Mouse (Mus musculus): ENCODE measurements at regions not wholly inside any gene's neighbourhood (a gene's known extent, or its start where the extent isn't known, plus 50 kb on each side); places are given as distances from the start of the nearest gene placed in this dataset.

- TF ChIP-seq RCOR1 (IDR thresholded peaks at IDR 0.05; ENCODE audit: low read depth, low read length) = peak; percentile 65; the same call in 1 of the 2 replicates
- 0 out of 2 replicates have a peak, but pooled peaks have one; percentile 65 for TF ChIP-seq MYC (IDR thresholded peaks at IDR 0.05; ENCODE audit: low read depth, low read length)
- no peak for TF ChIP-seq MEF2A (IDR thresholded peaks at IDR 0.05; ENCODE audit: extremely low read depth, insufficient replicate concordance, low read depth, low read length, poor library complexity, severe bottlenecking)
- TF ChIP-seq TCF12 (IDR thresholded peaks at IDR 0.05; ENCODE audit: low read depth, low read length) = peak; percentile 45; the same call in 1 of the 2 replicates
- peak; percentile 42; the same call in 1 of the 2 replicates for TF ChIP-seq NELFE (IDR thresholded peaks at IDR 0.05; ENCODE audit: low read depth, low read length)
- TF ChIP-seq E2F4 (IDR thresholded peaks at IDR 0.05; ENCODE audit: borderline replicate concordance, low read depth, low read length) = no peak
- no peak for TF ChIP-seq ZMIZ1 (IDR thresholded peaks at IDR 0.05; ENCODE audit: low read depth, low read length)
- 0 out of 2 replicates have a peak, but pooled peaks have one; percentile 29 for TF ChIP-seq MAZ (IDR thresholded peaks at IDR 0.05; ENCODE audit: low read depth, low read length)
- TF ChIP-seq UBTF (IDR thresholded peaks at IDR 0.05; ENCODE audit: borderline replicate concordance, insufficient read depth, low read depth, low read length) = no peak
- TF ChIP-seq KAT2A (conservative IDR thresholded peaks at IDR 0.05; ENCODE audit: low read depth, low read length) = no peak
- no peak for TF ChIP-seq USF1 (IDR thresholded peaks at IDR 0.05; ENCODE audit: low read depth, low read length)
- TF ChIP-seq JUND (IDR thresholded peaks at IDR 0.05; ENCODE audit: low read depth, low read length) = no peak
- peak; percentile 60; the same call in 1 of the 2 replicates for TF ChIP-seq ETS1 (IDR thresholded peaks at IDR 0.05; ENCODE audit: low read depth, low read length)
- TF ChIP-seq GATA1 (IDR thresholded peaks at IDR 0.05; ENCODE audit: low read depth, low read length) = no peak
- TF ChIP-seq NRF1 (IDR thresholded peaks at IDR 0.05; ENCODE audit: insufficient read depth, low read depth, low read length, poor library complexity, severe bottlenecking) = no peak
These were observed 321.0 kb upstream of the Rnaseh2b start (continued) for GRCm38 (mm10) chr14:61971100-61972088.

DNA sequence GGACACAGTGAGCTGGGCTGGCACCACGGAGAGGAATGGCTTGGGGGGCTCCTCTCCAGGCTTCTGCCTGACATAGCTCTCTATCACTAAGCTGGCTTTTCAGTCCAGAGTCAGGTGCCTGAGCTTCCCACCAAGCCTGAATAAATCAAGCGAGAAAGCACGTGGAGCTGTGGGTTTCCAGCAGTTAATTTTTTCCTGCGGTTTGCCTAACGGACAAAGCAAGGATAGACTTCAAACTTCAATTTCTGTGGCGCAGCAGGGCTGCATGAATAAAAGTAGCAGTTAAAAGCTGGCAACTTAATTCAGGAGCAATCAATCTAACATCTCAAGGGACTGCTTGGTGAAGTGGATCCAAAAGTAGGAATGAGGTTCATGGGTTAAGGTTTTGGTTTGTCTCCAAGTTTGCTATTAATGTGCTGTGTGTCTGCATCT, 317.1 kb upstream of the Rnaseh2b start:
- Histone ChIP-seq H3K27me3 (ENCODE audit: control insufficient read depth in 1 of 2, insufficient read depth in 2 of 2, low read length in 2 of 2) (peaks cover 1 to 2% of the 10 kb centered on the region in 2 experiments), H3K36me3 (ENCODE audit: control insufficient read depth in 1 of 2, insufficient read depth in 2 of 2, low read length in 2 of 2) (peaks cover 0 to 6% of the 10 kb centered on the region in 2 experiments; a peak in 2 of 4 replicates), H3K4me3 (ENCODE audit: control insufficient read depth in 1 of 2, insufficient read depth in 1 of 2, low read depth in 2 of 2, low read length in 2 of 2) (no peak overlapping the region), H3K9me3 (replicated peaks; ENCODE audit: insufficient read depth, low read length) (no peaks in the 10 kb centered on the region), H3K27ac (ENCODE audit: control insufficient read depth, low read depth, low read length) (no peak overlapping the region), H3K9ac (ENCODE audit: control insufficient read depth, low read depth, low read length, poor library complexity, severe bottlenecking) (no peak overlapping the region), H3K4me1 (ENCODE audit: control insufficient read depth in 1 of 2, insufficient read depth in 2 of 2, low read length in 2 of 2) (peaks cover 0 to 4% of the 10 kb centered on the region in 2 experiments; a peak in 2 of 4 replicates), H3K79me2 (ENCODE audit: control insufficient read depth, insufficient read depth, low read length, poor library complexity) (no peaks in the 10 kb centered on the region)
- no peak for DNase-seq (ENCODE audit: low read depth, low spot score)
- TF ChIP-seq GABPA (IDR thresholded peaks at IDR 0.05; ENCODE audit: low read depth, low read length) (no peak), MAX (IDR thresholded peaks at IDR 0.05; ENCODE audit: low read length) (no peak), USF1 (IDR thresholded peaks at IDR 0.05; ENCODE audit: low read depth, low read length) (no peak), SIN3A (IDR thresholded peaks at IDR 0.05; ENCODE audit: low read length) (no peak), MXI1 (IDR thresholded peaks at IDR 0.05; ENCODE audit: low read depth, low read length) (no peak), POLR2AphosphoS5 (IDR thresholded peaks at IDR 0.05; ENCODE audit: borderline replicate concordance, low read depth, low read length) (no peak), E2F4 (IDR thresholded peaks at IDR 0.05; ENCODE audit: borderline replicate concordance, low read depth, low read length) (no peak), MYC (IDR thresholded peaks at IDR 0.05; ENCODE audit: low read depth, low read length) (no peak), TBP (IDR thresholded peaks at IDR 0.05; ENCODE audit: low read depth, low read length) (no peak), TAL1 (IDR thresholded peaks at IDR 0.05; ENCODE audit: low read length) (no peak), POLR2A (IDR thresholded peaks at IDR 0.05; ENCODE audit: control insufficient read depth in 1 of 2, insufficient read depth in 1 of 2, low read depth in 1 of 2, low read length in 2 of 2, poor library complexity in 1 of 2) (no peak), CTCF (IDR thresholded peaks at IDR 0.05 in 2 of 3, conservative IDR thresholded peaks at IDR 0.05 in 1 of 3; ENCODE audit: control insufficient read depth in 1 of 3, insufficient read depth in 1 of 3, low read depth in 2 of 3, low read length in 3 of 3, poor library complexity in 1 of 3, severe bottlenecking in 1 of 3) (no peak), ETS1 (IDR thresholded peaks at IDR 0.05; ENCODE audit: low read depth, low read length) (no peak), USF2 (IDR thresholded peaks at IDR 0.05; ENCODE audit: borderline replicate concordance in 1 of 2, insufficient read depth in 1 of 2, low read depth in 1 of 2, low read length in 2 of 2) (no peak), MEF2A (IDR thresholded peaks at IDR 0.05; ENCODE audit: extremely low read depth, insufficient replicate concordance, low read depth, low read length, poor library complexity, severe bottlenecking) (no peak), BHLHE40 (IDR thresholded peaks at IDR 0.05; ENCODE audit: borderline replicate concordance, low read depth, low read length) (no peak), MYB (IDR thresholded peaks at IDR 0.05; ENCODE audit: low read depth, low read length) (no peak), EP300 (IDR thresholded peaks at IDR 0.05; ENCODE audit: low read depth in 1 of 2, low read length in 2 of 2) (no peak), UBTF (IDR thresholded peaks at IDR 0.05; ENCODE audit: borderline replicate concordance, insufficient read depth, low read depth, low read length) (no peak), KAT2A (conservative IDR thresholded peaks at IDR 0.05; ENCODE audit: low read depth, low read length) (no peak)

Measured in MEL (cell line).